Mouse (Mus musculus) cortical plate, adult 2 months (tissue): ENCODE measurements around the gene Il23r.

Source experiments
- CTCF ChIP-seq: fragments of 200-500 bp; IDR thresholded peaks from 2 replicates; pipeline ENCODE4 v1.5.1; 2011; ENCODE audit warnings: mild to moderate bottlenecking, control low read depth, low read length; ENCODE audit not compliant: insufficient read depth; ENCODE audit errors: extremely low read depth
- POLR2A ChIP-seq: fragments of 200-500 bp; IDR thresholded peaks from 2 replicates; pipeline ENCODE4 v1.6.1; 2011; ENCODE audit warnings: mild to moderate bottlenecking, low read length, control low read depth; ENCODE audit not compliant: insufficient read depth; ENCODE audit errors: extremely low read depth

DNA sequence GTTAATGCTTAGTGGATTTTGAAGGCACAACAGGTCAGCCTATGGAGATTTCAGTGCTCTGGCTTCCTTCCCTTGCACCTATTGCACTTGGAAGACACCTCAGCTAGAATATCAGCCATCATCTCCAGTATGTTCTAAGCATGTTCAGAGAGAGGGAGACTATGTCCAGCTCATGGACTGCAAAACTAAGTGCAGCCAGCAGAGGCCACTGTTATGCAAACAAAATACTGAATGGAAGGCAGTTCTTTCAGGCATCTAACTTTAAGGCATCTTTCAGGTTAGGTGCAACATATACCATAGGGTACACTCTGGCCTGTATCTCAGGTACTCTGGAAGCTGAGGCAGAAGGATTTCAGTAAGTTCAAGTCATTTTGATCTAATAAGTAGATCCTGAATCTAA lies 19.1 kb upstream of the Il23r start:
- peak; percentile 53; the same call in 1 of the 2 replicates for TF ChIP-seq CTCF
- TF ChIP-seq POLR2A = no peak
